Mouse (Mus musculus): ENCODE measurements around the gene Tmem186.

GRCm38 (mm10) chr16:8613447-8613846, 24.1 kb downstream of the Tmem186 start:
- no peak for TF ChIP-seq CTCF (IDR thresholded peaks at IDR 0.05; ENCODE audit: low read depth, low read length)
- no peak for TF ChIP-seq POLR2A (IDR thresholded peaks at IDR 0.05; ENCODE audit: borderline replicate concordance, low read depth, low read length)

Measured in bone marrow macrophage, adult 2 months (primary cell).